Mouse (Mus musculus) bone marrow, adult 2 months (tissue): Measurements from ENCODE around the gene Cd180. TPM values are rescaled to one million over a fixed set of nuclear protein-coding genes. Genes with fewer than 3 reads are reported as not detected.

Experiments
- H3K27ac ChIP-seq: fragments of 200-500 bp; 2 replicates; pipeline ENCODE4 v1.5.1; 2012; ENCODE audit warnings: low read depth, mild to moderate bottlenecking, control low read depth, inconsistent platforms, low read length; ENCODE audit not compliant: control insufficient read depth, poor library complexity, insufficient read depth
- H3K4me1 ChIP-seq: fragments of 200-500 bp; 2 replicates; pipeline ENCODE4 v1.6.1; 2011; ENCODE audit warnings: low read length; ENCODE audit not compliant: control insufficient read depth, insufficient read depth
- H3K4me3 ChIP-seq: fragments of 200-500 bp; replicated peaks from 2 replicates; pipeline ENCODE3; 2011; ENCODE audit warnings: mild to moderate bottlenecking, low read depth, low read length, control low read depth; ENCODE audit not compliant: control insufficient read depth
- CTCF ChIP-seq: fragments of 200-500 bp; IDR thresholded peaks from 2 replicates; pipeline ENCODE4 v1.5.1; 2011; ENCODE audit warnings: low read length, control low read depth; ENCODE audit not compliant: control insufficient read depth, insufficient read depth
- POLR2A ChIP-seq: fragments of 200-500 bp; IDR thresholded peaks from 2 replicates; pipeline ENCODE4 v1.6.1; 2011; ENCODE audit warnings: low read depth, mild to moderate bottlenecking, control low read depth, low read length, borderline replicate concordance; ENCODE audit not compliant: control insufficient read depth
- WGBS: fragments of 180-500 bp; shearing (Covaris S2); methylation state at CpG from one replicate; pipeline ENCODE4 v1.1.7; 2018; 5-methylcytosine and 5-hydroxymethylcytosine counted together
- polyA plus RNA-seq: library from polyadenylated mRNA; stranded (reverse); fragments of >200 nt; gene quantifications from 2 replicates; pipeline ENCODE4 v1.2.4, GENCODE M21; 2011; ENCODE audit warnings: low replicate concordance; ENCODE audit not compliant: missing spikeins, insufficient read depth, insufficient read length

Gene Cd180
- polyA plus RNA-seq, 1 experiment: 9.8 TPM

DNA sequence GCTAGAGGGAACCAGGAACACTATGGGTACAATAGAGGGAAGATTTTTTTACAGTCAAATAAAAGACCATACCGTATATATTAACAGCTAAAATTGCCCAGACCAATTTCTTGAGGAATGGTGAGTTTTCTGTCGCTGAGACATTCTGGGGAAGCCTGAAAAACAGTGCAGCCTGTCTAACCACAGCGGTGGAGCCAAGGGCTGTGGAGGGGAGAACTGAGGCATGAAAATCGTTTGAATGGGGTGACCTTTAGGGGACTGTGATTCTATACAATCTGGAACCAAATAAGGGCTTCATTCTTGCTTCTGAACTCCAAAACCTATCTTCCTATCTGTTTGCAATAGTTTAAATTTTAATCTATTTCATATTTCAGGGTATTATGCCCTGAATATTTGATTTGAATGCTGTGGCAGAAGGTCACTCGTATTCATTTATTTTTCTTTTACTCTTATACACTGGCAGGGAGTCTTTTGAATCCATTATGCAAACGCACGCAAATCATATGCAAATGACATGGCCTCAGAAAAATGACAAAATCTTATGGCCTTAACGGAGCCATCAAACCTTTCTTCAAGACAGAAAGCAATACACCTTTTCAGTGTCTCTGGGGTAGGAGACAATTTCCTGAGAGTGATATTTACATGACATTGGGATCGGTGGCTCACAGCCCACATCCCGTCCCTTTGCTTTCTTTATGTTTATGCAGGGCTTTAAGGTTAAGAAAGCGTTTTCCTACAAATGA is 1.8 kb upstream of the Cd180 start:
- Histone ChIP-seq H3K4me3 (no peak overlapping the region), H3K4me1 (peaks cover 9% of the 10 kb centered on the region), H3K27ac (no peak overlapping the region)
- 70% methylated on average over 11 of the region's 11 CpGs for WGBS
- TF ChIP-seq CTCF: no peak
- no peak for TF ChIP-seq POLR2A

- Histone ChIP-seq H3K4me1 (peaks cover 7% of the 10 kb centered on the region), H3K27ac (peak overlapping the region; percentile 86), H3K4me3 (peak overlapping the region; percentile 67)
- WGBS: 62% methylated on average over 7 of the region's 7 CpGs
- TF ChIP-seq POLR2A: no peak
- no peak for TF ChIP-seq CTCF
Measured at GRCm38 (mm10) chr13:102694154-102694553, 796 bp downstream of the Cd180 start.

- 7% methylated on average over 7 of the region's 7 CpGs for WGBS
- Histone ChIP-seq H3K4me3 (peak overlapping the region; percentile 51), H3K27ac (peak overlapping the region; percentile 11), H3K4me1 (peaks cover 6% of the 10 kb centered on the region; the same call in 1 of the 2 replicates)
- no peak for TF ChIP-seq CTCF
- no peak for TF ChIP-seq POLR2A
Measured at GRCm38 (mm10) chr13:102695121-102695905, 2.0 kb downstream of the Cd180 start.

GRCm38 (mm10) chr13:102698335-102698734 is 5.0 kb downstream of the Cd180 start:
- no peak for TF ChIP-seq CTCF
- TF ChIP-seq POLR2A: no peak
- WGBS: 14% methylated on average over 10 of the region's 10 CpGs
- no peak overlapping the region for H3K4me3 ChIP-seq

GRCm38 (mm10) chr13:102698751-102699323 is 5.5 kb downstream of the Cd180 start:
- 14% methylated on average over 14 of the region's 14 CpGs for WGBS
- TF ChIP-seq CTCF (no peak), POLR2A (no peak)
- no peak overlapping the region for H3K27ac ChIP-seq
- no peak overlapping the region for H3K4me3 ChIP-seq
- no peaks in the 10 kb centered on the region; the same call in 1 of the 2 replicates for H3K4me1 ChIP-seq

More at GRCm38 (mm10) chr13:102698335-102698734, 5.0 kb downstream of the Cd180 start:
- Histone ChIP-seq H3K4me1 (no peaks in the 10 kb centered on the region; the same call in 1 of the 2 replicates), H3K27ac (no peak overlapping the region)

GRCm38 (mm10) chr13:102700176-102700575 is 6.8 kb downstream of the Cd180 start:
- H3K4me1 ChIP-seq: no peaks in the 10 kb centered on the region; the same call in 1 of the 2 replicates
- 22% methylated on average over 5 of the region's 5 CpGs for WGBS
- TF ChIP-seq POLR2A (no peak), CTCF (no peak)
- no peak overlapping the region for H3K4me3 ChIP-seq
- H3K27ac ChIP-seq: no peak overlapping the region

- no peak overlapping the region for H3K4me3 ChIP-seq
- 43% methylated on average over 3 of the region's 3 CpGs for WGBS
Measured at GRCm38 (mm10) chr13:102700744-102701143, 7.4 kb downstream of the Cd180 start.

GRCm38 (mm10) chr13:102716973-102717372 is 23.6 kb downstream of the Cd180 start:
- H3K4me3 ChIP-seq: no peak overlapping the region
- TF ChIP-seq POLR2A (no peak), CTCF (no peak)
- WGBS: 54% methylated on average over 1 of the region's 1 CpGs
- no peaks in the 10 kb centered on the region; the same call in 1 of the 2 replicates for H3K4me1 ChIP-seq
- H3K27ac ChIP-seq: no peak overlapping the region

More at GRCm38 (mm10) chr13:102700744-102701143, 7.4 kb downstream of the Cd180 start:
- Histone ChIP-seq H3K27ac (no peak overlapping the region), H3K4me1 (no peaks in the 10 kb centered on the region; the same call in 1 of the 2 replicates)
- TF ChIP-seq CTCF: no peak
- TF ChIP-seq POLR2A: no peak
